Mouse (Mus musculus) E14TG2a.4 (cell line): Measurements from ENCODE around the gene Gm498.

Experiments used
- CTCF ChIP-seq: conservative IDR thresholded peaks from 2 replicates; pipeline ENCODE4 v1.5.1; 2014; ENCODE audit warnings: low read length
- NANOG ChIP-seq: IDR thresholded peaks from 2 replicates; pipeline ENCODE4 v1.6.1; 2014; ENCODE audit warnings: borderline replicate concordance, low read length, mixed read lengths
- POU5F1 ChIP-seq: IDR thresholded peaks from 2 replicates; pipeline ENCODE4 v1.6.1; 2014; ENCODE audit warnings: low read length, borderline replicate concordance

- TF ChIP-seq NANOG (no peak), CTCF (no peak), POU5F1 (no peak)
Measured at GRCm38 (mm10) chr7:143848768-143849482, 17.7 kb upstream of the Gm498 start.
